Mouse (Mus musculus) limb, embryonic 14.5 days (tissue): ENCODE results near the gene Scd2. TPM values are rescaled to one million over a fixed set of nuclear protein-coding genes. Genes with fewer than 3 reads are reported as not detected.
A peak's percentile ranks its signal among the peaks of the same experiment; 100 is the strongest.

Experiments
- ATAC-seq: fragments of 200-750 bp; cut with Nextera tagmentation; 2 replicates; pipeline ENCODE4 v1.8.0; 2017; ENCODE audit warnings: low read depth, moderate number of reproducible peaks, moderate TSS enrichment; ENCODE audit not compliant: low FRiP score
- DNase-seq: peaks from one replicate; pipeline ENCODE4 v3.0.0-alpha.2; 2015; ENCODE audit warnings: low spot score
- H3K27ac ChIP-seq: fragments of 300-500 bp; sonication (generic); replicated peaks from 2 replicates; pipeline ENCODE4 v1.5.1; 2014; ENCODE audit warnings: low read depth, mild to moderate bottlenecking, low read length, moderate library complexity, mixed read lengths
- H3K27me3 ChIP-seq: fragments of 300-500 bp; sonication (generic); 2 replicates; pipeline ENCODE4 v1.6.1; 2014; ENCODE audit warnings: low read length, mixed read lengths; ENCODE audit not compliant: control insufficient read depth, insufficient read depth
- H3K36me3 ChIP-seq: fragments of 300-500 bp; sonication (generic); 2 replicates; pipeline ENCODE4 v1.6.1; 2014; ENCODE audit warnings: mild to moderate bottlenecking, low read length, moderate library complexity, mixed read lengths; ENCODE audit not compliant: control insufficient read depth, insufficient read depth
- H3K4me1 ChIP-seq: fragments of 300-500 bp; sonication (generic); 2 replicates; pipeline ENCODE4 v1.6.1; 2014; ENCODE audit warnings: antibody characterized with exemption, low read length, mixed read lengths; ENCODE audit not compliant: control insufficient read depth, insufficient read depth
- H3K4me2 ChIP-seq: fragments of 300-500 bp; sonication (generic); replicated peaks from 2 replicates; pipeline ENCODE4 v1.6.1; 2014; ENCODE audit warnings: low read depth, mild to moderate bottlenecking, low read length, moderate library complexity; ENCODE audit not compliant: severe bottlenecking
- H3K4me3 ChIP-seq: fragments of 300-500 bp; sonication (generic); replicated peaks from 2 replicates; pipeline ENCODE4 v1.5.1; 2014; ENCODE audit warnings: low read length
- H3K9ac ChIP-seq: fragments of 300-500 bp; sonication (generic); 2 replicates; pipeline ENCODE4 v1.6.1; 2014; ENCODE audit warnings: mild to moderate bottlenecking, low read depth, low read length, moderate library complexity; ENCODE audit not compliant: severe bottlenecking
- H3K9me3 ChIP-seq: fragments of 300-500 bp; sonication (generic); 2 replicates; pipeline ENCODE4 v1.6.1; 2016; ENCODE audit warnings: low read length; ENCODE audit not compliant: control insufficient read depth
- POLR2A ChIP-seq: fragments of 200-500 bp; IDR thresholded peaks from 2 replicates; pipeline ENCODE4 v1.8.0; 2012; ENCODE audit warnings: inconsistent platforms, mild to moderate bottlenecking, moderate library complexity, borderline replicate concordance; ENCODE audit not compliant: insufficient read depth, insufficient read length; ENCODE audit errors: extremely low read depth
- WGBS: fragments of 180-500 bp; shearing (Covaris S2); extraction: QIAGEN DNeasy Blood & Tissue Kit; methylation state at CpG from one replicate; pipeline ENCODE4 v1.1.7; 2014; 5-methylcytosine and 5-hydroxymethylcytosine counted together
- polyA plus RNA-seq, 2 experiments: library from polyadenylated mRNA; depleted of rRNA in 1 of 2; stranded (reverse) in 1 of 2; unstranded in 1 of 2; fragments of >200 nt; fragmentation: Nextera tagmentation in 1 of 2; extraction: Ambion mirVana in 1 of 2; gene quantifications; 2 replicates each; pipeline versions ENCODE4 v1.2.1 to v1.2.3; 2012 to 2014

The Scd2 gene
- polyA plus RNA-seq, 2 experiments, result 218 to 274 TPM

DNA sequence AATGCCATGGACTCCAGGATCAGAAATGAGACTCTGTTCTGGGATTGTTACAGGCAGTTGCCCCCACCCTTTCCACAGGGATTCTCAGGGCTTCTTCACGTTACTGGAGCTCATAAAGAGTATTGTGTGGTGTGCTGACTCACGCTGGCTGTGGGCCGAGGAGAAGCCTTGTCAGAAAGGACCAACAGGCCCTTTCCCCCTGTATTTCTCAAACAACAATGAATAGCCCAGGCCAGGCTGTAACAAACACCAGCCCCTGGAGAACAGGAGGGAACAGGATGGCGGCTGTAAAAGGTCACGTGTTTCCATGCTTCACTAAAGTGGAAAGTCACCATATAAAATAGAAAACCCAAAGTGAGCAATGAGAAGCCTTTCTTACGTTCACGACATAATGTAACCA lies 28.2 kb upstream of the Scd2 start:
- Histone ChIP-seq H3K9me3 (no peaks in the 10 kb centered on the region), H3K4me1 (peaks cover 8% of the 10 kb centered on the region; the same call in 1 of the 2 replicates), H3K27me3 (no peaks in the 10 kb centered on the region), H3K4me2 (no peak overlapping the region), H3K27ac (no peak overlapping the region), H3K36me3 (no peaks in the 10 kb centered on the region), H3K4me3 (no peak overlapping the region), H3K9ac (no peak overlapping the region)
- no peak for ATAC-seq
- 39% methylated on average over 7 of the region's 7 CpGs for WGBS
- DNase-seq, result no peak
- no peak for TF ChIP-seq POLR2A

DNA sequence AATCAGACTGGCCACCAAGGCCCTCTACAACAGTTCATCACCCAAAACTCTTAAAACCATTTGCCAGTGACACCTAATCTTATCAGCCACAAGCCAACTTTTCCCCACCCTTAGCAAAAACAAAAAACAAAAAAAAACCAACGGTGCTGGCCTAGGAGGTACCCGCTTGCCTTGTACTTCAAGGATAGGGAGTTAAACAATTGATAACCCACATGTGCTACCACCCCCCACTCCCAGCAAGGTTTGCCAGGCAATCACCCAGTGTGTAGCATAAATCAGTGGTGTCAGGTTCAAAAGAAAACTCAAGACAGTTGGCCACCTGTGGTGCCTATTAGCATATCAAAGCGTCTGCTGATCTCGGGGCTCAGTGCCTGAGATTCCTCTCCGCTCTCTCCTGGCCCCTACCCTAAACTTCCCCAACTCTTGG lies 27.6 kb upstream of the Scd2 start:
- Histone ChIP-seq H3K9ac (no peak overlapping the region), H3K36me3 (no peaks in the 10 kb centered on the region), H3K9me3 (no peaks in the 10 kb centered on the region), H3K27ac (0 out of 2 replicates have a peak overlapping the region, but pooled peaks have one; percentile 92), H3K4me3 (no peak overlapping the region), H3K4me2 (no peak overlapping the region), H3K27me3 (no peaks in the 10 kb centered on the region), H3K4me1 (peaks cover 8% of the 10 kb centered on the region; the same call in 1 of the 2 replicates)
- 44% methylated on average over 5 of the region's 5 CpGs for WGBS
- ATAC-seq (no peak), DNase-seq (no peak)
- TF ChIP-seq POLR2A, result no peak

DNA sequence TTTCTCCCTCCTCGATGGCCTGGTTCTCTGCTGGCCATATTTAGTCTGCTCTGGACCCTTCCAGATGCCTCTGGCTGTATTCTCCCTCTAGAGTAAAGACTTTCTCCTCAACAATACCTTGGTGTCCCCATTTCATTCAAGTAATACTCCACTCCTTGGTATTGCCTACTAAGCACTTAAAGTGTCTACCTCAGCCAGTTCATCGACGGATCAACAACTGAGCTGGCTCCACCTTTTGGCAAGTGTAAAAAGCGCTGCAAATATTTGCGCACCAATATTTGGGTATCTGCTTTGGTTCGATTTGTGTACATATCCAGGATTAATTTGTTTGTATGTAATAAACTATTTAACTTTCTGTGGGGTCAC lies 27.0 kb upstream of the Scd2 start:
- H3K27ac ChIP-seq, result peak overlapping the region; percentile 92
- H3K36me3 ChIP-seq, result no peaks in the 10 kb centered on the region
- ATAC-seq (peak; percentile 7; the same call in 1 of the 2 replicates), DNase-seq (no peak)
- peak overlapping the region; percentile 55 for H3K4me3 ChIP-seq
- H3K4me2 ChIP-seq, result peak overlapping the region; percentile 71
- H3K4me1 ChIP-seq, result peaks cover 8% of the 10 kb centered on the region; the same call in 1 of the 2 replicates
- 9% methylated on average over 6 of the region's 6 CpGs for WGBS
- peak overlapping the region; percentile 70; the same call in 1 of the 2 replicates for H3K9ac ChIP-seq
- H3K9me3 ChIP-seq, result no peaks in the 10 kb centered on the region
- H3K27me3 ChIP-seq, result no peaks in the 10 kb centered on the region
- no peak for TF ChIP-seq POLR2A

DNA sequence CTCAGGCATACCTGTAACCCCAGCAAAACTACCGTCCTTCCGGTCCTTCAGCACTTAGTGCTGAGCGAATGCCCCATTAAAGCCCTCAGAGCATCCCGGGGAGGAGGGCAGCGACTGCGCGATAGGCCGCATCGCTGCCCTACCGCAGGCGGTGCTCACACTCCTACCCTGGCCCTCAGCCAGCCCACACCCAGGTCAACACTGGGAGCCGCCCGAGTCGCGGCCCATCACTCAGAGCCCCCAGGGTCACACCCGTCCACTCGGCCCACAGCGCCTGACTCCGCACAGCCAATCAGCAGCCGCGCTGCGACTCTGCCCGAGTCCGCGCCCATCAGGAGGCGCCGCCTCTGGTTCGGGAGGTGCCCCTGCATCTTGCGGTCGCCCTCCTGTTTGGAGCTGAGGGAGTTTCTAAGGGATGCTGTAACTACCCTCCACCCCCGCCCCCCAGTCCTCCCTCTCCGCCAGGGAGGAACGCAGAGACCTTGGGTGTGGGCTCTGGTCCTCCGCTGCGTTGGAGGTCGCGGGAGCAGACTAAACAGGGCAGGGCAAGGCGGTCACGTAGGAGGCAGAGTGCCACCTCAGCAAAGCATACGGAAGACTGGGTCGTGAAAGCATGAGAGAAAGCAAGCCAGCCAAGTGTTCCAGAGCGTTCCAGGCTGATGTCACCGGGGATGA lies 26.5 kb upstream of the Scd2 start:
- DNase-seq (peak; percentile 86), ATAC-seq (peak; percentile 96)
- H3K9ac ChIP-seq, result peak overlapping the region; percentile 70
- H3K27me3 ChIP-seq, result no peaks in the 10 kb centered on the region
- H3K27ac ChIP-seq, result peak overlapping the region; percentile 92
- no peaks in the 10 kb centered on the region for H3K36me3 ChIP-seq
- peak overlapping the region; percentile 71 for H3K4me2 ChIP-seq
- WGBS, result under 1% methylated on average over 34 of the region's 43 CpGs
- peaks cover 8% of the 10 kb centered on the region; the same call in 1 of the 2 replicates for H3K4me1 ChIP-seq
- H3K4me3 ChIP-seq, result peak overlapping the region; percentile 55
- no peaks in the 10 kb centered on the region for H3K9me3 ChIP-seq
- TF ChIP-seq POLR2A, result peak; percentile 64; the same call in 1 of the 2 replicates

DNA sequence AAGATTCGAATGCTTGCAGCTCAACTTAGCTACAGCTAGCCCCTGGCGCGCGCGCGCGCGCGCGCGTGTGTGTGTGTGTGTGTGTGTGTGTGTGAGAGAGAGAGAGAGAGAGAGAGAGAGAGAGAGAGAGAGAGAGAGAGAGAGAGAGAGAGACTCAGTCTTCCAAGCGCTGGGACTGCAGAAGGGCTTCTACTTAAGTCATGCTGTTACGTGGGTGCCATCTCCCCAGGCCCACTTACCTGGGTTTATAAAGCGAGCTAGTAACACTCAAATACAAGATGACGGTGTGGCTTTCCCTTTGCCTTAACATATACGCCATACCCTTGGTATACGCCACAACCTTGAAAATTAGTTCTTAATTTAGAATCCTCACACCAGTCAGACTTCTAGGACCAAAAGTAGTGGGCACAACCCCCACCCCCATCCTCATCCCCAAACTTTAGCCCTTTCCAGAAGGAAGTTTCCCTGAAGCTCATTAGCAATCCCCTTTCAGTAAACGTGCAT lies 25.9 kb upstream of the Scd2 start:
- DNase-seq, result no peak
- 7% methylated on average over 18 of the region's 18 CpGs for WGBS
- Histone ChIP-seq H3K4me3 (peak overlapping the region; percentile 55), H3K9me3 (no peaks in the 10 kb centered on the region), H3K4me1 (peaks cover 8% of the 10 kb centered on the region; the same call in 1 of the 2 replicates), H3K27ac (peak overlapping the region; percentile 92), H3K27me3 (no peaks in the 10 kb centered on the region), H3K4me2 (peak overlapping the region; percentile 71), H3K36me3 (no peaks in the 10 kb centered on the region), H3K9ac (peak overlapping the region; percentile 70)
- TF ChIP-seq POLR2A, result no peak
- no peak for ATAC-seq
